Mouse (Mus musculus): ENCODE results near the gene Dgkg.

The Dgkg gene

DNA sequence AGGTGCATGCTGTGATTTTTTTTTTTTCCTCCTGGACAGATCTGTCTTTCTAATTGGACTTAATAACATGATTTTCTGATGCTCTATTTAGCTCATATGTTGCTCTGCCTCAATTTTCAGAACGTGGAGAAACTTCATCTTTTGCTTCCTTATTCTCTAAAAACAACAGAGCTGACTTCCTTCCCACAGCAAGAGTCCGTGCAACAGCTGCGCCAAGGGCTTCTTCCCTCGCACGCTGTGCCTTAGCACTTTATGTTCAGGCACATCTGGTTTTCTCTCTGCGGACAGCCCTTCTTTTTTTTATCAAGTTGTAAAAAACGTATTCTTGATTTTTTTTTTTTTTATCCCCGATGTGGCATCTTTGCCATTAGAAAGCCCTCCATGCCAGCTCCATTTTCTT lies 111.2 kb downstream of the Dgkg start:
- DNase-seq (ENCODE audit: low spot score): no peak

DNA sequence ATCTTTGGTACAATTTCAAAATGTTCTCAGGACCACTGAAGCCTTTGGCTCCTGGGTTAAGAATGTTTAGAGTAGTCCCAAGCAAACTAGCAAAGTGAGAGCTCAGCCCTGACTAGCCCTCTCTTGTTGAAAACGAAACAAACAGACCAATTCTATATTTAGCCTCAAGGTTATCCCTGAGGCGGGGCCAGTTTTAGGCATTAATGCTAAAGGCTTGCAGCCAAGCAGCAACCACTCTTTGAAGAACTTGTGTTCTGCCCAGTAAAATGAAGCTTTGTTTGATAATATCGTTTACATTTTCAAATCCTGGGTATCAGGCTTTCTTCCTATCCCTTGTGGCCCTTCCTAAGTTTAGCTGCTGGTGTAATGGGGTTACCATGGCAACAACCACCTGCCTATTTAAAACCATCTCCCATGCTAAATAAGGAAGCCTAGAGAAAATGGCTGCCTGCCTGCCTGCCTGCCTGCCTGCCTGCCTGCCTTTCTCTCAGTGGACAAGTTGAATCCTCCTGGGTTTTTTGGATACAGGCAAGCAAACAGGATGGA lies 111.9 kb downstream of the Dgkg start:
- DNase-seq (ENCODE audit: low spot score): no peak

DNA sequence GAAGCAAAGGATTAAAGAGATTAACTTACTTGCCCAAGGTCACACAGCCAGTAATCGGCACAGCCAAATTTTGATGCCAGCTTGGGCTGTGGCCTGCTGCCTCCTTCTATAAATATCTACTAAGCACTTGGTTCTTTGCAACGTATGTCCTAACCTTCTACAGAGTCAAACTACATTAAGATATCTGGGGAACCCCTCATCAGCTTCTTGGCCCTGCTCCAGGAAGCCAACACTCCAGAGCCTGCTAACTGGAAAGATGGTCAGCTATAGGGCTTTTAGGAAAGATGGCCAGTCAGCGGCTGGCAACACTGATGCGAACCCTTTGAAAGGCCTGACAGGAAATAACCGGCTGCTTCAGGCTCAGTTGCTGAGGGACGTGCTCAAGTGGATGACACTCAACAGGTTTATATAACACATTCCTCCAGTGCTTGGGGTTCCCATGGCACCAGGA lies 114.3 kb downstream of the Dgkg start:
- no peak for DNase-seq (ENCODE audit: low spot score)

DNA sequence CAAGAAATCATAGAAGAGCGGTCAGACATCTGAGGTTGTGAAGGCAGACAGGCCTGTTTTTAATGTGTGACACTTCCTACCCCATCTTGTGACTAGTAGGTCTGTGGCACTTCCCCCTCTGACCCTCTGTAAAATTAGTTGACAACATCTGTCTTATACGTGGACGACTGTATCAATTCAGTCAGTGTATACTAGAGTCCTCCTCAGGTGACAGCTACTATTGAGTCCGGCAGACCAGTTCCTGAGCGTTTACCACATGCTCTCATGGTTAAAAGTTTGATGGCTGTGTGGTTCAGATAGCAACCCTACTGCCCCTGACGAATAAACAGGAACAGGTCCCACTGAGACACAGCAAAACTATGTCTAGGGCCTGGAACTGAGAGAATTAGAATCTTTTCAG lies 117.7 kb downstream of the Dgkg start:
- DNase-seq (ENCODE audit: low spot score): no peak

DNA sequence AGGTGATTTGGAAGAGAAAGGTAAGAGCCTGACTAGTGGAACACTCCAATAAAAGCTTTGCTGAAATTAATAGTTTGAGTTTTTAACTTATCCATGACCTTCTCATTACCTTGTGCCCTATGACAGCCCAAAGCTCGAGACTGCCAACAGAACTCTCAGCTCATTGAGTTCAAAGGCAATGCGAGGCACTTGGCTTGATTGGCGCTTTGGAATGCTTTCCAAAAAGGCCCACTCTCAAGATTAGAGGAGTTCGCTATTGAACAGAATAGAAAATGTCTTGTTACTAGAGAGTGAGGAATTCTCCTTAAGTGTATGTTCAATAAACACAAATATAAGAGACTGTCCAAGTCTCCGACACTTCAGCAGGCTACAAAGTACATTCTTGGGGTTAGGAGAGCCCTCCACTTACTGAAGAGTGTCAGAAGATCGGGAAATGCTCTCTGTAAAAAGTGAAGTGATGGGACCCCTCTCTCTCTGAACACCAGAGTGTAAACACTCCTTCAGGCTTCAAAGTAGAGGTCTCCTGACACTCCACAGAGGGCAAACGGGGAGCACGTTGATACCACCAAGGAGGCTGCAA lies 120.3 kb downstream of the Dgkg start:
- no peak for DNase-seq (ENCODE audit: low spot score)

DNA sequence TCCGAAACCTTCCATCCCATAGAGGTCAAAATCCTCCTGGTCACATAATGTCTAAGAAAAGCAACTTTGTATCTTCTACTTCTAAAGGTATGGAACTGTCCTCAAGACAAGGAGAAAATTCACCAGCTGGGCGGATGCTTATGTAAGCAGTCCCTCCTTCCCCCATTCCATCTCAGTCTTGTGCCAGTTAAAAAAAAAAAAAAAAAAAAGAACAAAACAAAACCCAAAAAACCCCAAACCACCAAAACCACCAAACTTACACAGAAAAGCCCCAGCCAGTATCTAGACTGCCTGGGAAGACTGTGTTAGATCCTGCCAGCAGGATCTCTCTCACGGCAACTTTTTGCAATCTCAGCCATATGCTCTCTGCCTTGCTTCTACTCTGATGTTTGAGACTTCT lies 123.9 kb downstream of the Dgkg start:
- DNase-seq (ENCODE audit: low spot score): no peak

DNA sequence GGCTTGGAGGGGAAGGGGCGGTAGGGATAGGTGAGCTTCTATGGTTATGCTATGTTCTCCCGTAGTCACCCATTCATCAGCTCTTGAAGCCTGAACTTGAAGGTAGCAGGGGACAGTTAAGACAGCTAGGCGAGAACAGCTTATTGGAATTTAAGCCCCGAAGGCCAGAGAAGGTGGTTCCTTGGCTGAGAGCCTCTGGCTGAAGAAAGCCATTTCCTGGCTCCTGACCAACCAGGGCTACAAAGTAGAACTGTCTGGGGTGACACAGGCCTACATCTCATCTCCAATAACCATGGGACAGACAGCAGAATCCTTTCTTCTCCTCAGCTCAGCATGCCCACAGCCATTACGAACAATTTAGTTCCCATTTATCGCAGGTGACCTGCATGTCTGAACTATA lies 125.2 kb downstream of the Dgkg start:
- no peak for DNase-seq (ENCODE audit: low spot score)

DNA sequence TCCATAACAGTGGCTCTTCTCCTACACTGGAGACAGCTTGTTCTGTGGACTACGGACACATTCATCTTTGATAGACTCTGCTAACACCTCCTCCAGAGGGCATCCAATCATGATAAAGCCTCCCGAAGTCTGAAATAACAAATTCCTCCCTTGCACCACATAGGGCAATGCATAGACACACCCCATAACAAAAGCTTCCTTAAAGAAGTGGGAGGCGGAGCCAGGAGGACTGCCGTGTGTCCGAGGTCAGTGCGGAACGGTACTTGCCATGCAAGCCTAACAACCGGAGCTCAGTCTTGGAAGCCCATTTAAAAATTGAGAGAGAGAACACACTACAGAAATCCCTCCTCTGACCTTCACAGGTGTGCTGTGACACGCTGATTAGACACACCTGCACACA lies 126.0 kb downstream of the Dgkg start:
- no peak for DNase-seq (ENCODE audit: low spot score)

DNA sequence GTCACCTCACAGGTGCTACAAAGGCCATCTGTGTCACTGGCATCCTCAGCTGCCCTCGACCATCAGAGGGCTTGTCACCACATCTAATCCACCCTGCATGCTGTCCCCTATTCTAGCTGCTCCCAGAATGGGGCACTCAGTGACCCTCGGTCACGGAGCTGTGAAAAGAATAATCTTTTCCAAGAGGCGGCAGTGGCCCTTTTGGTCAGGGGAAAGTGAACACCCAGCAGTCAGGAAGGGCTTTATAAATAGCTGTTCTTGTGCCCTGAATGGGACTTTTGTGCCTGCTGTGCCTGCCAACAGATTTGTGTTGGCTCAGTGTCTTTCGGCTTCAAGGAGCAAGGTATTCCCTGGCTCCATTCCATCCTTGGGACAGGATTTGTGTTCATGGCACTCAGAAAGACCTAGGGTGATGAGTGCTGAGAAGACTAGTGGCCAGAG lies 129.5 kb downstream of the Dgkg start:
- no peak for DNase-seq (ENCODE audit: low spot score)

DNA sequence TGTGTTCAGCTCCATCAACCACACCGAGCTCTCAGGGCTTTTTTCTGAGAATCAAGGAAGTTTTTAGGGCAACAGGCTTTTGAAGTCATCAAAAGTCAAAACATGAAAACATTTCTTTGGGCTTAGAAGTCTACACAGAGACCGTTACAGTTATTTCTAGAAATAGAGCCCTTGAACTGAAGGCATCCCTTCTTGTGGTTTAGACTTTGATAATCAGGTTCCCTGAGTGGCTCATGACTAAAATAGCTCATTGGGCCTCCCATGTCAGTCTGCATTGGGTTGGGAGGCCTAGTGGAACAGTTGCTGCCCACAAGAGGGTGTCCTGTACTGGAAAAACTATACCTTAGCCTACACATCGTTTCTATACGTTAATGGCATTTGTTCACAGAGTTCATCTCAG lies 130.6 kb downstream of the Dgkg start:
- no peak for DNase-seq (ENCODE audit: low spot score)

DNA sequence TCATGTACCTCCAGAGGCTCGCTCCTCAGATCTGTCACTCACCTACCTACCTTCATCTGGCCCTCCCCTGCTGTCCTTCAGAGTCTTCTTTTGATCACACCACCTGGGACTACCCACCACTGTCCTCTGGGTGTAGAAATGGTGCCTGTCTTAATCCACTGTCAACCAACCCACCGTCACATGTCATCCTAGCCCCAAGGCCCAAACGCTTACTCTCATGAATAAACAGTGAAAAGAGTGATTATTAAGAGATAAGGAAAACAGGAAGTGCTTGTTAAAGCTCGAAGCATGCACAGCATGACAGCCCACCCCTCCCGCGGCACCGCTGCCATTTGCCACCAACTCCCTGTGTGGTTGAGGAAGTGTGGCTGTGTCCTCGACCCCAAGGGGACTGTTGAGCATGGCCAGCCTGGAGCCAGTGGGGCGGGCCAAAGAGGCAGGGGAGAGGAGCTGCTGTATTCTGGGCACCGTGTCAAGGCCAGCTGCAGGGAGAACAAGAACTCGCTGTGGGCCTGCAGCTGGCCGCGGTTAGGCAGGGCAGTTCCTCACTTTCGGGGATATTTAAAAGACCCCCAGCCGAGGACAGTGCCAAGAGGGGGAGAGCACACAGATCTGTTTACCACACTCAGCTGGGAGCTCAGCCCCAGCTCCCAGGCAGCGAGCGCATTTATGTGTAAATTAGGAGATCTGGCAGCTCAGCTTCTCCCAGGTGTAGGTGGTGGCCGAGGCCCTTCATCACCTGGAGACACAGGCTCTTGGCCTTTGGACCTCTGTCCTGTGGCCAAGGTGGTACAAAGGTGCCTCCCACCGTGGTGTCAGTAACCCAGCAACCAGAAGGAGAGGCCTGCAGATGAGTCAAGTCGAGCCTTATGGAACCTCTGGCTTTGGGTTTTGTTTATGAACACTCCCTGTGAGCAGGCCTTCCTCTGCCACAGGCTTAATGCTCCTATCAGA lies 139.3 kb downstream of the Dgkg start:
- peak; percentile 22 for DNase-seq (ENCODE audit: low spot score)

DNA sequence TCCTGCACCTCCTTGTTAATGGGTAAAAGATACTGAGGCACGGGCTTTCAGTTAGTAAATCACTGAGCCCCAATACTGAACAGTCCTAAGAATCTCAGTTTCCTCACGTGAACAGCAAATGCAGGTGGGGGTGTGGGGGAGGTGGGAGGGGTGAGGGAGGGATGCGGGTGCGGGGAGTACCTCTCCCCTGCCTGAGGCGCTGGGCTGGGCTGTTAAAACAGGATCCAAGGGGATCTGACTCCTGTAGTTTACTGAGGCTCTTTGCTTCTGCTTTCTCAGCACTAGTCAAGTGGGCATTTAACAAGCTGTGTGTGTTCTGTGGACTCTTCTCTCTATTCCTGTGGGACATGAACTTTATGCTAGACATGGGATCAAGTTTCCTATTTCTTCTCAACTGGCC lies 141.5 kb downstream of the Dgkg start:
- DNase-seq (ENCODE audit: low spot score): no peak

DNA sequence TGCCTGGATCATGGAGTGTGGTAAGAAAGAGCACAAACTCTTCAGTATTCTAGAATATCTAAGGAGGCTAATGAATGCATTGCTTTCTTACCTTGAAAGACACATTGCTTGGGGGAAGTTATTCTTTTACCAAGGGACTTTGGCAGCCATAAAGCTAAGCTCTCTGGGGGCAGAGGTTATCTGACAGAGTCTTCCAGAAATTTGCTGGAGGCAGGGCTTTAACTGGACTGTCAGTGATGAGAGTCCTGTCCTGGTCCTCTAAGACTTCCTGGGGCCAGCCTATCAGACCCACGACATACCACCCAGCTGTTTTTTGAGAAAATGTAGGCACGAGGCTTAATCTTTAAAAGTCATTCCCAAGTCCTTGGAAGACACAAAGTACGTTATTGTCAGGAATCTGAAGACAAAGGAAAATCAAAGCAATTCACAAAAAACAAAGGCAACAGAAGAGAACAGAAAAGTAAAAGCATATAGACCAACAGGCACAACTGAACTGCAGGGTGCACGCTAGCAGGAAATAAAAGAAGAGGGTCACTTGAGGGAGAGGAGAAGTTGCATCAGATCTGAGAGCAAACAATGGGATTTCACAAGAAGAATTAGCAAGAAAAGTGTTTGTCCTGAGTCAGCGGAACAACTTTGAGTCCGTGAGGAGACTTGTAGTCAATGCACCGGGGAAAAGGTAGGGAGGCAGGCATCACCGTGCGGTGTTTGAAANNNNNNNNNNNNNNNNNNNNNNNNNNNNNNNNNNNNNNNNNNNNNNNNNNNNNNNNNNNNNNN lies 146.0 kb downstream of the Dgkg start:
- DNase-seq (ENCODE audit: low spot score): no peak

DNA sequence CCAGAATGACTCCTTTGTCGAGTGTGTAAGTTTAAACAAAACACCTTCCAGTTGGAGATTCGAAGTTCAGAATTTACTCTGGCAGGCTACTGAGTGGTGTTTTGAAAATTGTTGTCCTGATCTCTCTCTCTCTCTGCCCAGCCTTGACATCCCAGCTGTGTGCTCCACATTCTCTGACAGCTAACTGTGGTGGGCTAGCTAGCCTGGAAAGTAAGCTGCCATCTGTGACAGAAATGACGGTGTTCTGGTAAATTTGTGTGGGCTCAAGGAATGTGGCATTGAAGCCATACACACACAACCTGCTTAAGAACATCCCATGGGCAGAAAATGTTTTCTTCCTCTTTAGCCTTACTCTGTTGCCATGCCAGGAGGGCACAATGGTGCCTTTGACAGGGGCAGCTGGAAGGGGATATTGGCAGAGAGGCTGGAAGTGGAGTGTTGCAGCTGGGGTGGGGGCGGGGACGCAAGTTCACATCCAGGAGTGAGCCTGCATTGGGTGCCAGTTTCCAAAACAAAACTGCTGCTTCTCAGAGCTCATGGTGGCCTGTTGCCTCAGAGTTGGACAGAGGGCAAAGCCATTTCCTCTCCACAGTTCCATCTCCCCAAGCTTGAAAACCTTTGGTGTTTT lies 148.0 kb downstream of the Dgkg start:
- no peak for DNase-seq (ENCODE audit: low spot score)

DNA sequence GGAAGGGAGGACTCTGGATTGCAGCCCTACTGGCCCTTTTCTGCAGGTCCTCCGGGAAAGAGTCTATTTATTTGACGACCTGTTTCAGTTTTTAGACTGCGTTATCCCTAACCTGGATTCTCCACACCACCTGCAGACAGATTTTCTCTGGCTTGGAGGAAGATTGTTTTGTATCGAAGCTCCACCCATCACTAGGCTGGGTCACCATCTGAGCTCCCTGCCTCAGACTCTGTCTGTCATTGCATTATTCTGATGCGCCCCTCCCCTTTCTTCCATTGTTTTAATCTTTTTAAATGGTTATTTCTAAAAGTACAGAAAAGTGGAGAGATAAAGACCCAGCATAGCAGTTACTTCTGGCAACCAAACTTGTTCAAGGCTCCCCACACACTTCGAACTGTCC lies 151.4 kb downstream of the Dgkg start:
- DNase-seq (ENCODE audit: low spot score): no peak

DNA sequence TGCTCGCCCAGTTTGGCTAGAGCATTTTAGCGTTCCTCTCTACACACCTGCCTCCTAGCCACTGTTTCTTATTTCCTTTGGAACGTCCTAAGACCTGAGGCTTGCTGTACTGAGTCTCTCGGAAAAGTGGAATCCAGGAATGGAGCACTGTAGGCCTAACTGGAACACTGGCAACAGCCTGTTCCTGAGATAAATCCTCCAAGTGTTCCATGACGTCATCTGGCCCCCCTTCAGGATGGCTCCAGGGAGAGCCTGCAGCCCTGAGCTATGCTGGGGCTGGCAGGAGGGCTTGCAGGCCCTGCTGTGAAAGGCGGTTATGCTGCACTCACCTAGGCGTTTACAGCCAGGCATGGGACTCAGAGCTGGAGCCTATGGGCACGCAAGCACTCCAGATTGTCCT lies 152.2 kb downstream of the Dgkg start:
- no peak for DNase-seq (ENCODE audit: low spot score)

DNA sequence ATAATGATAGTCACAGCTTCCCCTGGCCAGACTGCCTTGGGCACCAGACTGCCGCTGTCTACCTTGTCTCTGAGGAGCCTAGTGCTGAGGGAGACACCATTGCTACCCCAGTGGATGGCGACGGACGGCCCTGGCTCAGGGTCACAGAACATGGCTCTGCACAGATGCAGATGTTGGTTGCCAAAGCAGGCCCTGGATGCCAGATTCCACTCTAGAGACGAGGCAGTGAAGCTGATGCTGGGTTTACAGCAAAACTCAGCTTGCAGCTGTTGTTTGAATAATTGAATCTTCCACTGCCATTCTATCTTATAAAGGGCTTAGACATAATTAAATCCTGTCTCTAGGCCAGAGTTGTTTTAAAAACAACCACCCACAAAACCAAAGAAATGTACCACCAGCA lies 153.0 kb downstream of the Dgkg start:
- no peak for DNase-seq (ENCODE audit: low spot score)

DNA sequence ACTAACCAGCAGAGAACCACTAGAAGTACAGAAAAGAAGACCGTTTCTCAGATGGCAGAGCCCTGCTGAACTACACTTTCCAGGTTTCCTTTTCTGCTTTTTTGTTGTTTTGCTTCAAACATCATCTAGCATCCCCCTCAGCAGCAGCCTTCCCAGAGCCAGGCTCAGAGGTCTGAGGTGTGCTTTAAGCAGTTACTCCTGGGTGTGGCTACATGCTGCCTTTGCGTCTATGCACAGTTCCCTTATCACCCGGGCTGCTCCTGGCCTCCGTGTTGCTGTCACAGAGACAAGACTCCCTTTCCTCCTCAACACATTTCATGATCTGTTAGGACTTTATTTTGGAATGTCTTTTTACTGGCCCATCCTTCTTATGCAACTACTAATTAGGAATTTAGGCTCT lies 153.6 kb downstream of the Dgkg start:
- no peak for DNase-seq (ENCODE audit: low spot score)

DNA sequence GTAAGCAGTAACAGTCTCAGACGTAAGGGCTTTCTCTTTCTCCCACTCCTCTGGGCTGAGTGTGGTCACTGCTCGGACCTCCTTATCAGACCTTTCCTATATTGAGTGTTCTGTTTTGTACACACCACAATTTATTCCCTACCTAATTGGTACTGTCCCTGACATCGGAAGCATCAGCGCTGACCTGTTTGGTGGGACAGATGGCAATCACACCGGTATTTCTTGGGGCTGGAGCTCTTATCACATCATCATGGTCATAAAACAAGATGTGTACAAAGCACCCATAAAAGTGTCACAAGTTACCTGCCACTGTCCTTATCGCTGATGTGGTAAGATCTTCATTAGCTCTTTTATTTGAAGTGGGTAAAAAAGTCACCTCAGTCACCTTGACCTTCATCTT lies 155.2 kb downstream of the Dgkg start:
- no peak for DNase-seq (ENCODE audit: low spot score)

DNA sequence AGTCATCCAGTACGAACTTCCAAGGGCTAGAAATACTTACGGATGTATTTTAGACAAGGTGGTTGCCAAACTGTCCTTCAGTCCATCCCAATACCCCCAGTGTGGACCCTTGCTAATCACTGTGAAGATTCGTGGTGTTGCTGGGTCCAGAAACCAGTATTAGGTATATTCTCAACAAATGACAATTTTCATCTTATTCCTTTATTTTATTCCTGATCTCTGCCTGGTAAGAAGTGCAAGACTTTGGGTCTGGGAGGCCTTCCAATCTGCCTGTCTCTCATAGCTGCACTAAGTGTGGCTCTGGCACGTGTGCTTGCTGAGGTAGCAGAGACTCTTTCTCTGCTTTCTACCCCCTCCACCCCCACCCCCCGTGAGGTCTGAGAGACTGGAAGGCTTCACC lies 156.5 kb downstream of the Dgkg start:
- no peak for DNase-seq (ENCODE audit: low spot score)

DNA sequence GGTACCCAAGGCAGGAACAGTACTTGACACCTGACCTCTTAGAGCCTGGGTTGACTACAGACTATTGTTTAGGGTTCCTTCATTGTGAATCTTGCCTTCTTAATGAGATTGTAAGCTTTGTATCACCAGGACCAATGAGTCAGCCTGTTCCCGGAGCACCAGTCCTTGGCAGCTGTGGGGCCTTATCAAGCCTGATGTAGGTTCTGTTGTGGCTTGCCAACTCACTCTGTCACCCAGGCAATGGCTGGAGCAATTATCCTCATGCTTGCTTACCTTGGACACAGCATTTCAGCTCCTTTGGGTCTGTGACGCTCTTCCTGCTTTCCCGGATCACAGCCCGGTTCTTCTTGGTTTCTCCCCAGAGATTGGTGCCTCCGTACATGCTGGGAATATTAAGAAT lies 157.1 kb downstream of the Dgkg start:
- DNase-seq (ENCODE audit: low spot score): no peak

DNA sequence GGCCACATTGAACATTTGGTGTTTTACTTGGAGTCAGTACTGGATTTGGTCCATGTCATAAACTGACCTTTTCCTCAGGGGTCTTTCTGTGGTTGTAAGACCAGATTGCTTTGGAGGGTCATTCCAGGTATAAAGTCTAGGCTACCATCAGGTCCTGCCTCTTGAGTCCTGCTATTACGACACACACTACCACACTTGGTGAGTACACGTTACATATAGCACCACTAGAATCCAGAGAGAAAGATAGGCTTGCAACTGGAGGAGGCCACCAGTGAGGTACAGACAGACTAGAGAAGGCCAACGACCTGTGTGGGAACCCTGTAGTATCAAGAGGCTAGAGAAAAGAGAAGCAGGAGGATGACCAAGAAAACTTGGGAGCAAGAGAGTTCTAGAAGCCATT lies 157.6 kb downstream of the Dgkg start:
- no peak for DNase-seq (ENCODE audit: low spot score)
